Mouse (Mus musculus) MEL (cell line): ENCODE data around the gene Tulp1.

ENCODE experiments used
- CTCF ChIP-seq, 3 experiments: IDR thresholded peaks in 2 of 3; conservative IDR thresholded peaks in 1 of 3; 2 replicates each; pipeline ENCODE4 v1.5.1; 2011 to 2012; ENCODE audit warnings: low read length in 3 of 3, low read depth in 2 of 3, mild to moderate bottlenecking in 2 of 3, improper control_type of control experiment in 1 of 3, inconsistent platforms in 1 of 3, mixed read lengths in 1 of 3, moderate library complexity in 1 of 3; ENCODE audit not compliant: control insufficient read depth in 1 of 3, insufficient read depth in 1 of 3, poor library complexity in 1 of 3, severe bottlenecking in 1 of 3
- E2F4 ChIP-seq: IDR thresholded peaks from 2 replicates; pipeline ENCODE4 v1.6.1; 2011; ENCODE audit warnings: low read depth, low read length, improper control_type of control experiment, borderline replicate concordance
- MAZ ChIP-seq: IDR thresholded peaks from 2 replicates; pipeline ENCODE4 v1.6.1; 2012; ENCODE audit warnings: low read depth, mild to moderate bottlenecking, inconsistent platforms, low read length, improper control_type of control experiment
- MXI1 ChIP-seq: IDR thresholded peaks from 2 replicates; pipeline ENCODE4 v1.6.1; 2011; ENCODE audit warnings: mild to moderate bottlenecking, low read depth, low read length, improper control_type of control experiment
- NELFE ChIP-seq: IDR thresholded peaks from 2 replicates; pipeline ENCODE4 v1.6.1; 2011; ENCODE audit warnings: low read depth, low read length, improper control_type of control experiment
- POLR2A ChIP-seq, 2 experiments: IDR thresholded peaks; 2 replicates each; pipeline ENCODE4 v1.6.1; 2011 to 2012; ENCODE audit warnings: low read length in 2 of 2, mild to moderate bottlenecking in 2 of 2, control low read depth in 1 of 2, improper control_type of control experiment in 1 of 2, low read depth in 1 of 2, moderate library complexity in 1 of 2; ENCODE audit not compliant: control insufficient read depth in 1 of 2, insufficient read depth in 1 of 2, poor library complexity in 1 of 2
- RCOR1 ChIP-seq: IDR thresholded peaks from 2 replicates; pipeline ENCODE4 v1.6.1; 2012; ENCODE audit warnings: low read depth, mild to moderate bottlenecking, inconsistent platforms, low read length, improper control_type of control experiment
- SIN3A ChIP-seq: IDR thresholded peaks from 2 replicates; pipeline ENCODE4 v1.6.1; 2012; ENCODE audit warnings: low read length, improper control_type of control experiment, inconsistent platforms
- USF1 ChIP-seq: IDR thresholded peaks from 2 replicates; pipeline ENCODE4 v1.6.1; 2014; ENCODE audit warnings: low read depth, mild to moderate bottlenecking, inconsistent platforms, low read length, improper control_type of control experiment, moderate library complexity
- USF2 ChIP-seq, 2 experiments: IDR thresholded peaks; 2 replicates each; pipeline ENCODE4 v1.6.1; 2011 to 2012; ENCODE audit warnings: improper control_type of control experiment in 2 of 2, low read length in 2 of 2, borderline replicate concordance in 1 of 2, inconsistent platforms in 1 of 2, low read depth in 1 of 2, mild to moderate bottlenecking in 1 of 2; ENCODE audit not compliant: insufficient read depth in 1 of 2
- ZKSCAN1 ChIP-seq: IDR thresholded peaks from 2 replicates; pipeline ENCODE4 v1.6.1; 2012; ENCODE audit warnings: low read depth, mild to moderate bottlenecking, inconsistent platforms, low read length, improper control_type of control experiment, moderate library complexity
- ZNF384 ChIP-seq: IDR thresholded peaks from 2 replicates; pipeline ENCODE4 v1.6.1; 2012; ENCODE audit warnings: low read depth, mild to moderate bottlenecking, inconsistent platforms, low read length, improper control_type of control experiment

- TF ChIP-seq RCOR1, result no peak
- no peak for TF ChIP-seq USF1
- TF ChIP-seq CTCF (IDR thresholded peaks at IDR 0.05 in 2 of 3, conservative IDR thresholded peaks at IDR 0.05 in 1 of 3; ENCODE audit: control insufficient read depth in 1 of 3, insufficient read depth in 1 of 3, low read depth in 2 of 3, low read length in 3 of 3, poor library complexity in 1 of 3, severe bottlenecking in 1 of 3), result no peak
- no peak for TF ChIP-seq POLR2A (IDR thresholded peaks at IDR 0.05; ENCODE audit: control insufficient read depth in 1 of 2, insufficient read depth in 1 of 2, low read depth in 1 of 2, low read length in 2 of 2, poor library complexity in 1 of 2)
- TF ChIP-seq NELFE, result no peak
- no peak for TF ChIP-seq ZNF384
- TF ChIP-seq SIN3A, result no peak
- TF ChIP-seq E2F4, result no peak
- no peak for TF ChIP-seq USF2 (IDR thresholded peaks at IDR 0.05; ENCODE audit: borderline replicate concordance in 1 of 2, insufficient read depth in 1 of 2, low read depth in 1 of 2, low read length in 2 of 2)
- TF ChIP-seq MAZ, result no peak
- TF ChIP-seq MXI1, result no peak
- no peak for TF ChIP-seq ZKSCAN1
These were observed 36.1 kb downstream of the Tulp1 start for GRCm38 (mm10) chr17:28328946-28329345.
